Mouse (Mus musculus) midbrain, postnatal 0 days (tissue): Measurements from ENCODE around the gene Osbp2. TPM values are rescaled to one million over a fixed set of nuclear protein-coding genes. Genes with fewer than 3 reads are reported as not detected.

Source experiments
- ATAC-seq: fragments of 200-750 bp; cut with Nextera tagmentation; 2 replicates; pipeline ENCODE4 v1.8.0; 2017; ENCODE audit warnings: moderate number of reproducible peaks, mild to moderate bottlenecking, moderate TSS enrichment, moderate library complexity; ENCODE audit not compliant: low FRiP score
- DNase-seq: peaks from one replicate; pipeline ENCODE4 v3.0.0-alpha.2; 2015; ENCODE audit warnings: low spot score
- H3K27ac ChIP-seq: fragments of 300-500 bp; sonication (generic); 2 replicates; pipeline ENCODE4 v1.5.1; 2014; ENCODE audit warnings: low read depth, mild to moderate bottlenecking, low read length, mixed read lengths
- H3K27me3 ChIP-seq: fragments of 300-500 bp; sonication (generic); 2 replicates; pipeline ENCODE4 v1.6.1; 2014; ENCODE audit warnings: low read length, control low read depth, mixed read lengths; ENCODE audit not compliant: insufficient read depth
- H3K36me3 ChIP-seq: fragments of 300-500 bp; sonication (generic); 2 replicates; pipeline ENCODE4 v1.6.1; 2014; ENCODE audit warnings: low read length, control low read depth, mixed read lengths; ENCODE audit not compliant: insufficient read depth
- H3K4me1 ChIP-seq: fragments of 300-500 bp; sonication (generic); 2 replicates; pipeline ENCODE4 v1.6.1; 2014; ENCODE audit warnings: mild to moderate bottlenecking, control low read depth, antibody characterized with exemption, low read length, mixed read lengths; ENCODE audit not compliant: insufficient read depth
- H3K4me2 ChIP-seq: fragments of 300-500 bp; sonication (generic); 2 replicates; pipeline ENCODE4 v1.6.1; 2014; ENCODE audit warnings: low read depth, mild to moderate bottlenecking, low read length, mixed read lengths; ENCODE audit not compliant: poor library complexity, severe bottlenecking
- H3K4me3 ChIP-seq: fragments of 300-500 bp; sonication (generic); 2 replicates; pipeline ENCODE4 v1.5.1; 2014; ENCODE audit warnings: low read depth, mild to moderate bottlenecking, low read length, moderate library complexity
- H3K9ac ChIP-seq: fragments of 300-500 bp; sonication (generic); replicated peaks from 2 replicates; pipeline ENCODE4 v1.6.1; 2014; ENCODE audit warnings: mild to moderate bottlenecking, low read length, moderate library complexity, mixed read lengths; ENCODE audit not compliant: poor library complexity, severe bottlenecking
- H3K9me3 ChIP-seq: fragments of 300-500 bp; sonication (generic); 2 replicates; pipeline ENCODE4 v1.6.1; 2016; ENCODE audit warnings: low read length, control low read depth
- CTCF ChIP-seq: IDR thresholded peaks from 2 replicates; pipeline ENCODE4 v1.5.1; 2016; ENCODE audit warnings: antibody characterized with exemption, mild to moderate bottlenecking
- WGBS: fragments of 180-500 bp; shearing (Covaris S2); extraction: QIAGEN DNeasy Blood & Tissue Kit; methylation state at CpG from one replicate; pipeline ENCODE4 v1.1.7; 2014; 5-methylcytosine and 5-hydroxymethylcytosine counted together
- polyA plus RNA-seq: library from polyadenylated mRNA; unstranded; fragments of >200 nt; fragmentation: Nextera tagmentation; extraction: Ambion mirVana; gene quantifications from 2 replicates; pipeline ENCODE4 v1.2.1, GENCODE M21; 2015
- total RNA-seq: library from RNA; depleted of rRNA; stranded (reverse); fragments of >200 nt; gene quantifications from 2 replicates; pipeline ENCODE4 v1.2.3, GENCODE M21; 2014

Gene Osbp2
- total and polyA plus RNA-seq, 2 experiments from 2014 or later, result 52.5 to 67.2 TPM

GRCm38 (mm10) chr11:3759433-3759832, 104.3 kb downstream of the Osbp2 start:
- no peak for TF ChIP-seq CTCF
- Histone ChIP-seq H3K4me1 (no peaks in the 10 kb centered on the region; the same call in 1 of the 2 replicates), H3K9me3 (no peaks in the 10 kb centered on the region), H3K27ac (no peak overlapping the region), H3K36me3 (no peaks in the 10 kb centered on the region; the same call in 1 of the 2 replicates), H3K4me3 (no peak overlapping the region), H3K4me2 (no peak overlapping the region), H3K27me3 (0 out of 2 replicates have a peak, but pooled peaks cover 3% of the 10 kb centered on the region), H3K9ac (no peak overlapping the region)
- DNase-seq, result no peak
- no peak for ATAC-seq
- 89% methylated on average over 5 of the region's 5 CpGs for WGBS

- no peak for TF ChIP-seq CTCF
- ATAC-seq, result no peak
- Histone ChIP-seq H3K27ac (no peak overlapping the region), H3K36me3 (no peaks in the 10 kb centered on the region), H3K27me3 (0 out of 2 replicates have a peak, but pooled peaks cover 3% of the 10 kb centered on the region), H3K4me1 (no peaks in the 10 kb centered on the region), H3K4me2 (no peak overlapping the region), H3K9ac (no peak overlapping the region), H3K9me3 (no peaks in the 10 kb centered on the region), H3K4me3 (no peak overlapping the region)
- WGBS, result 71% methylated on average over 4 of the region's 4 CpGs
- DNase-seq, result no peak
These were observed 108.4 kb downstream of the Osbp2 start for GRCm38 (mm10) chr11:3755341-3755740.

- DNase-seq (no peak), ATAC-seq (no peak)
- Histone ChIP-seq H3K4me2 (no peak overlapping the region), H3K27me3 (0 out of 2 replicates have a peak, but pooled peaks cover 3% of the 10 kb centered on the region), H3K4me3 (no peak overlapping the region), H3K9me3 (no peaks in the 10 kb centered on the region), H3K9ac (no peak overlapping the region), H3K36me3 (0 out of 2 replicates have a peak, but pooled peaks cover 2% of the 10 kb centered on the region), H3K4me1 (no peaks in the 10 kb centered on the region), H3K27ac (no peak overlapping the region)
- no peak for TF ChIP-seq CTCF
- 78% methylated on average over 7 of the region's 7 CpGs for WGBS
These were observed 109.0 kb downstream of the Osbp2 start for GRCm38 (mm10) chr11:3754685-3755084.

- Histone ChIP-seq H3K4me3 (no peak overlapping the region), H3K9ac (no peak overlapping the region), H3K36me3 (0 out of 2 replicates have a peak, but pooled peaks cover 3% of the 10 kb centered on the region), H3K27ac (no peak overlapping the region), H3K9me3 (no peaks in the 10 kb centered on the region), H3K4me1 (no peaks in the 10 kb centered on the region), H3K27me3 (no peaks in the 10 kb centered on the region), H3K4me2 (no peak overlapping the region)
- TF ChIP-seq CTCF, result no peak
- no peak for DNase-seq
- WGBS, result 75% methylated on average over 9 of the region's 9 CpGs
- no peak for ATAC-seq
These were observed 109.8 kb downstream of the Osbp2 start for GRCm38 (mm10) chr11:3753897-3754296.

GRCm38 (mm10) chr11:3752766-3753165, 110.9 kb downstream of the Osbp2 start:
- 0 out of 2 replicates have a peak, but pooled peaks have one; percentile 13 for ATAC-seq
- 59% methylated on average over 3 of the region's 3 CpGs for WGBS
- Histone ChIP-seq H3K4me2 (no peak overlapping the region), H3K27me3 (no peaks in the 10 kb centered on the region), H3K4me3 (no peak overlapping the region), H3K9me3 (no peaks in the 10 kb centered on the region), H3K36me3 (0 out of 2 replicates have a peak, but pooled peaks cover 3% of the 10 kb centered on the region), H3K4me1 (no peaks in the 10 kb centered on the region), H3K9ac (no peak overlapping the region), H3K27ac (no peak overlapping the region)
- TF ChIP-seq CTCF, result no peak
- no peak for DNase-seq

- no peak overlapping the region for H3K9ac ChIP-seq
- 33% methylated on average over 7 of the region's 7 CpGs for WGBS
- no peaks in the 10 kb centered on the region for H3K4me1 ChIP-seq
- ATAC-seq (no peak), DNase-seq (no peak)
- no peaks in the 10 kb centered on the region for H3K9me3 ChIP-seq
- TF ChIP-seq CTCF, result peak; percentile 41
- no peak overlapping the region for H3K4me3 ChIP-seq
- H3K36me3 ChIP-seq, result 0 out of 2 replicates have a peak, but pooled peaks cover 3% of the 10 kb centered on the region
- H3K27me3 ChIP-seq, result no peaks in the 10 kb centered on the region
- H3K4me2 ChIP-seq, result no peak overlapping the region
- no peak overlapping the region for H3K27ac ChIP-seq
These were observed 113.9 kb downstream of the Osbp2 start for GRCm38 (mm10) chr11:3749831-3750230.
